In genomic region chr12:71366175-71366574, GRCm38 (mm10) we compare ENCODE assay signal across 8 mouse cellular contexts. TPM values are rescaled to one million over a fixed set of nuclear protein-coding genes. Genes with fewer than 3 reads are reported as not detected.
DNase-seq lines count a peak whose midpoint lies in the region.

No protein-coding gene starts in this region.

- DNase-seq in left cerebral cortex, postnatal 25 days (ENCODE audit: low spot score in 2 of 2): peak; percentile 7 to 16
- no peak for DNase-seq in left cerebral cortex, adult 11 months (ENCODE audit: low spot score)
- DNase-seq in cerebellum, adult 11-12 months: peak; percentile 83
- peak; percentile 53 to 68 for DNase-seq in cerebellum, postnatal 36 days
- DNase-seq in heart, postnatal 10 days: peak; percentile 43 to 62
- no peak for DNase-seq in adrenal gland, adult 2 months
- DNase-seq in embryo, embryonic 10 days (ENCODE audit: low spot score): no peak
- no peak for DNase-seq in lung, postnatal 36 days

- intact Hi-C loops in left cerebral cortex, postnatal 25 days (cut with DNase I): no loop called here
- intact Hi-C loops in heart, postnatal 10 days (cut with DNase I): no loop called here

RNA-seq across cellular contexts. Expression of gene Dact1, which starts 56.5 kb away (rescaled TPM):
- total RNA-seq in left cerebral cortex, postnatal 25 days (2021): 10 to 100 TPM; 10.3 to 10.5 TPM
- 10 to 100 TPM; 14.7 to 18.0 TPM for total RNA-seq in heart, postnatal 10 days (2021)
- 10 to 100 TPM; 13.7 to 19.6 TPM for total RNA-seq in adrenal gland, adult 2 months (2021)
- polyA plus RNA-seq in adrenal gland, adult 2 months (2012; rRNA removed): 8.4 and 8.9 TPM in 2 replicates

Comparison
In these comparisons a context has a peak if more than half of its experiments do, and no peak if none do; other contexts are left out.
1. DNase-seq: peak in left cerebral cortex, postnatal 25 days (2 of 2), cerebellum, adult 11-12 months (single experiment), cerebellum, postnatal 36 days (2 of 2) and heart, postnatal 10 days (2 of 2); none in left cerebral cortex, adult 11 months (single experiment), adrenal gland, adult 2 months (single experiment), embryo, embryonic 10 days (single experiment) and lung, postnatal 36 days (single experiment).